Mouse (Mus musculus): ENCODE results near the gene Eps15. TPM values are rescaled to one million over a fixed set of nuclear protein-coding genes. Genes with fewer than 3 reads are reported as not detected.

Gene Eps15
- polyA plus RNA-seq, 1 experiment: 14.1 TPM

DNA sequence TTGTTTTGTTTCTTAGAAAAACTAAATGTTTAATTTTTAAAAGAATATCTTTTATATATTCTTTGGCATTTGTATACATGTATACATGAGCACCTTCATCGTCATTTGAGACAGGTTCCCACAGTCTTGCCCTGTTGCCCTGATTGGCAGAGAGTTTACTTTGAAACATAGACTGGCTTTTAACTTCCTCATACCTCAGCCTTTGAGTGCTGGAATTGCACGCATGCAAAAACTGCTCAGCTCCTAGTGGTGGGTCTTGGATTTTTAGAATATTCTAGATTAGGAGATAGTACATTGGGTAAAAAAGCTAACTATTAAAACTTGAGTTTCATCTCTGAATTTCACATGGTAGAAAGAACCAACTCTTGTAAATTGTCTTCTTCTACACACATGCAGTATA is 24.7 kb upstream of the Eps15 start:
- no peaks in the 10 kb centered on the region for H3K27me3 ChIP-seq (ENCODE audit: control insufficient read depth, insufficient read depth, low read length)
- H3K36me3 ChIP-seq (ENCODE audit: control insufficient read depth, insufficient read depth, low read length): no peaks in the 10 kb centered on the region
- TF ChIP-seq CTCF (IDR thresholded peaks at IDR 0.05; ENCODE audit: borderline replicate concordance, control insufficient read depth, extremely low read depth, insufficient read depth, low read length, poor library complexity): no peak
- no peak for TF ChIP-seq POLR2A (IDR thresholded peaks at IDR 0.05; ENCODE audit: control insufficient read depth, extremely low read depth, insufficient read depth, low read length, poor library complexity)
- no peak for DNase-seq
- WGBS: 22% methylated on average over 2 of the region's 2 CpGs
- no peak overlapping the region for H3K27ac ChIP-seq (ENCODE audit: control insufficient read depth, insufficient read depth, low read length)
- peaks cover 21% of the 10 kb centered on the region for H3K4me1 ChIP-seq (replicated peaks; ENCODE audit: control insufficient read depth, insufficient read depth, low read length)
- no peak overlapping the region for H3K4me3 ChIP-seq (ENCODE audit: control insufficient read depth, insufficient read depth, low read length)

DNA sequence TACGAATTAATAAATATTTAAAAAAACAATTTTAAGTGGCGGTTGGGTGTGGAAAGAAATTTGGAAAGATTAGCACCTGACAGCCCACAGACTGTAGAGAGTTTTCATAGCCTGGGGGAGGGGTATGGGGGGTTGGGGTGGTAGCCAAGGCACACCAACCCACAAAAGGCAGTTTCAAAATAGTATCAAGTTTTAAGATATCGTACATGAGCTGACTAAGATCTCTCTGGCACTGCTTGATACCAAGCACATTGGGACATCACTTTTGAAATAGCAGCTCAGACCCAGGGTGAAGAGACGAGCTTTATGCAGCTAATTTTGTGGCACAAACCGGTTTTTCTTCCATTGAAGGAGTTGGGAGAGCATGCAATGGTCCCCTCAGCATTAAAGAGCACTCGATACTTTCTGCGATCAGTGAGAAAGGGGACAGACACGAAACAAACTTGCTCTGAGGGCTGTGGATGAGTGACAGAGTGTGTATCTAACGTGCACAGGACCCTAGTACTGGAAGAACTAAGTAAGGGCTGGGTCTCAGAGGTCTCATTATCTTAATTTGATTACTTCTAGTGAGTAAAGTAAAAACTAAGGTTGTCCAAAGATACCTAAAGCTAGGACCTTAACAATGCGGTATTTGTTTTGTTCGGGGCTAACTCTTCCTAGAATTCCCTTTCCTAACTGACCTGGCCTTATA is 24.2 kb upstream of the Eps15 start:
- DNase-seq: no peak
- H3K4me3 ChIP-seq (ENCODE audit: control insufficient read depth, insufficient read depth, low read length): no peak overlapping the region
- no peaks in the 10 kb centered on the region for H3K27me3 ChIP-seq (ENCODE audit: control insufficient read depth, insufficient read depth, low read length)
- H3K36me3 ChIP-seq (ENCODE audit: control insufficient read depth, insufficient read depth, low read length): no peaks in the 10 kb centered on the region
- H3K4me1 ChIP-seq (replicated peaks; ENCODE audit: control insufficient read depth, insufficient read depth, low read length): peaks cover 21% of the 10 kb centered on the region
- no peak overlapping the region for H3K27ac ChIP-seq (ENCODE audit: control insufficient read depth, insufficient read depth, low read length)
- TF ChIP-seq POLR2A (IDR thresholded peaks at IDR 0.05; ENCODE audit: control insufficient read depth, extremely low read depth, insufficient read depth, low read length, poor library complexity): no peak
- no peak for TF ChIP-seq CTCF (IDR thresholded peaks at IDR 0.05; ENCODE audit: borderline replicate concordance, control insufficient read depth, extremely low read depth, insufficient read depth, low read length, poor library complexity)
- 88% methylated on average over 11 of the region's 11 CpGs for WGBS

DNA sequence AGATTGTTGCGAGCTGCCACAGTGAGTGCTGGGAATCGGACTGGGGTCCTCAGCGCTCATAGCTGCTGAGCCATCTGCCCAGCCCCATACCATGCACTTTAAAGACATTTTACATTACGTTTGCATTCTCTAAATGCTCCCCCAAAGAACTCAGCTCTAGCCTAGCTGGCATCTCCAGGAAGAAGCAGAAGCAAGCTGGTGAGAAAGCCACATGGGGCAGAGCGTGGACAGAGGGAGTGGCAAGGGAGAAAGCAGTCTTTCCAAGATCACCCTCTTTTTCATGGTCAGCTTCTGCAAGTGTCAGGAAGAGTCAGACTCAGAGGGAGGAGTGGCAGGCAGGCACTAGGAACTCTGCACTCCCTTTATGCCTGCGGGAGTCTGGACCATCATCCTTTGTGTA is 23.3 kb upstream of the Eps15 start:
- no peaks in the 10 kb centered on the region for H3K36me3 ChIP-seq (ENCODE audit: control insufficient read depth, insufficient read depth, low read length)
- H3K27me3 ChIP-seq (ENCODE audit: control insufficient read depth, insufficient read depth, low read length): no peaks in the 10 kb centered on the region
- H3K4me3 ChIP-seq (ENCODE audit: control insufficient read depth, insufficient read depth, low read length): no peak overlapping the region
- H3K4me1 ChIP-seq (replicated peaks; ENCODE audit: control insufficient read depth, insufficient read depth, low read length): peaks cover 19% of the 10 kb centered on the region
- DNase-seq: no peak
- no peak overlapping the region for H3K27ac ChIP-seq (ENCODE audit: control insufficient read depth, insufficient read depth, low read length)
- no peak for TF ChIP-seq POLR2A (IDR thresholded peaks at IDR 0.05; ENCODE audit: control insufficient read depth, extremely low read depth, insufficient read depth, low read length, poor library complexity)
- TF ChIP-seq CTCF (IDR thresholded peaks at IDR 0.05; ENCODE audit: borderline replicate concordance, control insufficient read depth, extremely low read depth, insufficient read depth, low read length, poor library complexity): no peak
- 95% methylated on average over 6 of the region's 6 CpGs for WGBS

DNA sequence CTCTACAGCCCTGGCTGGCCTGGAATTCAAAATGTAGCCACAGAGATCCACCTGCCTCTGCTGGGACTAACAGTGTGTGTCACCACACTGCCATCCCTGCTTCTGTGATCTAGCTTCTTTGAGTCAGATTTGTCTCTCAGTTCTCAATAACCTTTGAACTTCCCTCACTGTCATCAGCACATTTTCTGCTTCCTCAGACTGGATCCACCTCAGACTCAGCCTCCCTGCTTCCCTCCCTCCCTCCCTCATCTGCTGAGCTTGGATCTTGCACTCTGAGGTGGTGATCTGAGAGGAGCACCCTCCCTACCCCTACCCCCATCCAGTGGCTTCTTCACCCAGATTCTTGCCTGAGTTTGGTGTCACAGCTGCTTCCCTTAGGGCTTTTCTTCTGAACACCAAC is 22.4 kb upstream of the Eps15 start:
- no peak for DNase-seq
- TF ChIP-seq CTCF (IDR thresholded peaks at IDR 0.05; ENCODE audit: borderline replicate concordance, control insufficient read depth, extremely low read depth, insufficient read depth, low read length, poor library complexity): no peak
- no peak for TF ChIP-seq POLR2A (IDR thresholded peaks at IDR 0.05; ENCODE audit: control insufficient read depth, extremely low read depth, insufficient read depth, low read length, poor library complexity)
- Histone ChIP-seq H3K4me1 (replicated peaks; ENCODE audit: control insufficient read depth, insufficient read depth, low read length) (peaks cover 17% of the 10 kb centered on the region), H3K36me3 (ENCODE audit: control insufficient read depth, insufficient read depth, low read length) (no peaks in the 10 kb centered on the region), H3K4me3 (ENCODE audit: control insufficient read depth, insufficient read depth, low read length) (no peak overlapping the region), H3K27ac (ENCODE audit: control insufficient read depth, insufficient read depth, low read length) (no peak overlapping the region), H3K27me3 (ENCODE audit: control insufficient read depth, insufficient read depth, low read length) (no peaks in the 10 kb centered on the region)

DNA sequence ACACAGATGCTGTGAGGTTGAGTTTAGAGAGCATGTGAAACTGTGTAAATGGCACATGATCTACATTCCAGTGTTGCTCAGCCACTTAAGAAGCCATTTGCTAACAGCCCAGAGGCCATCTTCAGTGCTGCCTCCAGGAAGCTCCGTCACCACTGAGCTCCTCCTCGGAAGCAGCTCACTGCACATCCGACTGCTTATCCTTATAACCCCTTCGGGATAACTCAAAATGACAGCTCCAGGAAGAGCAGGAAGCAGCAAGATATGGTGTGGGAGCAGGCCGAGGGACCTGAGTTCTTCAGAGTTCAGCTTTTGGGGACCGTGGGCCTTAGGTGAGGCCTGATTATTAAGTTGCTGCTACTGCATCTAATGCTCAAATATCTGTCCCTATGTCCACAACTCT is 18.0 kb upstream of the Eps15 start:
- TF ChIP-seq CTCF (IDR thresholded peaks at IDR 0.05; ENCODE audit: borderline replicate concordance, control insufficient read depth, extremely low read depth, insufficient read depth, low read length, poor library complexity) (no peak), POLR2A (IDR thresholded peaks at IDR 0.05; ENCODE audit: control insufficient read depth, extremely low read depth, insufficient read depth, low read length, poor library complexity) (no peak)
- WGBS: 93% methylated on average over 6 of the region's 6 CpGs

DNA sequence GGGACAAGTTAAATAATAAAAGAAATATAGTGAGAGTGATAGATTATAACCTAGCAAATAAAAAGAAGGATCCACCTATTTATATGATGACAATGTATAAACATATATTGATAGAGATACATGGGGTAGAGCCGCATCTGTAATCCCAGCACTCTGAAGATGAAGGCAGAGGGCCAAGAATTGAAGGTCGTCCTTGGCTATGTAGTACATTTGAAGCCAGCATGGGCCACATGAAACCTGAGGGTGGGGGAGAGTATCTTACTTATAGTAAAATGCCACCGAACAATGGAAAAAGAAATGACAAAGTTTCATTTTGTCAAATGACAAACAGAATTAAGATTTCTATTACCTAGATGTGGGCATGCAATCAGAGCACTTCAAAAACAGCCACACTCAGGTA is 14.0 kb upstream of the Eps15 start:
- TF ChIP-seq POLR2A (IDR thresholded peaks at IDR 0.05; ENCODE audit: control insufficient read depth, extremely low read depth, insufficient read depth, low read length, poor library complexity) (no peak), CTCF (IDR thresholded peaks at IDR 0.05; ENCODE audit: borderline replicate concordance, control insufficient read depth, extremely low read depth, insufficient read depth, low read length, poor library complexity) (no peak)
- Histone ChIP-seq H3K27ac (ENCODE audit: control insufficient read depth, insufficient read depth, low read length) (no peak overlapping the region), H3K27me3 (ENCODE audit: control insufficient read depth, insufficient read depth, low read length) (no peaks in the 10 kb centered on the region), H3K4me1 (replicated peaks; ENCODE audit: control insufficient read depth, insufficient read depth, low read length) (no peaks in the 10 kb centered on the region), H3K36me3 (ENCODE audit: control insufficient read depth, insufficient read depth, low read length) (no peaks in the 10 kb centered on the region), H3K4me3 (ENCODE audit: control insufficient read depth, insufficient read depth, low read length) (no peak overlapping the region)
- DNase-seq: no peak
- WGBS: 98% methylated on average over 3 of the region's 3 CpGs

More for the DNA sequence above, 18.0 kb upstream of the Eps15 start:
- Histone ChIP-seq H3K27ac (ENCODE audit: control insufficient read depth, insufficient read depth, low read length) (no peak overlapping the region), H3K36me3 (ENCODE audit: control insufficient read depth, insufficient read depth, low read length) (no peaks in the 10 kb centered on the region), H3K27me3 (ENCODE audit: control insufficient read depth, insufficient read depth, low read length) (no peaks in the 10 kb centered on the region), H3K4me3 (ENCODE audit: control insufficient read depth, insufficient read depth, low read length) (no peak overlapping the region), H3K4me1 (replicated peaks; ENCODE audit: control insufficient read depth, insufficient read depth, low read length) (peaks cover 6% of the 10 kb centered on the region)
- DNase-seq: no peak

DNA sequence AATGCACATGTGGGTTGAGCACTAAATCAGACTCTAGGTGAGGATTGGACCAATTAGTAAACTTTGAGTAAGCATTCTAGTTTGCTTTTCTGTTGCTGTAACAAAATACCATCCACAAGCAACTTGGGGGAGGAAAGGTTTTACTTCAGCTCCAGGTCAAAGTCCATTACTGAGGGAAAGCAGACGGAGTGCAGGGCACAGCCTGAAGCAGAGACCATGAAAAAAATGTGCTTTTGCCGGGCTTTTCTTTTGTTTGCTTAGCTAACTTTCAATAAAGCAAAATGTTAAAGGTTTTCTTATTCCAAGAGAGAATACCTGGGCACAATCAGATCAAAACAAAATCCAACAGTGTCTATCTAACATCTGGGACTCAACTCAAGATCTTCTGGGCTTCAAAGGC is 13.3 kb upstream of the Eps15 start:
- TF ChIP-seq CTCF (IDR thresholded peaks at IDR 0.05; ENCODE audit: borderline replicate concordance, control insufficient read depth, extremely low read depth, insufficient read depth, low read length, poor library complexity): no peak
- no peak for TF ChIP-seq POLR2A (IDR thresholded peaks at IDR 0.05; ENCODE audit: control insufficient read depth, extremely low read depth, insufficient read depth, low read length, poor library complexity)
- WGBS: 92% methylated on average over 2 of the region's 2 CpGs

More for the DNA sequence above, 13.3 kb upstream of the Eps15 start:
- Histone ChIP-seq H3K27me3 (ENCODE audit: control insufficient read depth, insufficient read depth, low read length) (no peaks in the 10 kb centered on the region), H3K27ac (ENCODE audit: control insufficient read depth, insufficient read depth, low read length) (no peak overlapping the region), H3K36me3 (ENCODE audit: control insufficient read depth, insufficient read depth, low read length) (no peaks in the 10 kb centered on the region), H3K4me3 (ENCODE audit: control insufficient read depth, insufficient read depth, low read length) (no peak overlapping the region), H3K4me1 (replicated peaks; ENCODE audit: control insufficient read depth, insufficient read depth, low read length) (no peaks in the 10 kb centered on the region)
- no peak for DNase-seq
